Mouse (Mus musculus) CH12.LX (cell line): ENCODE measurements around the gene Matn4. TPM values are rescaled to one million over a fixed set of nuclear protein-coding genes. Genes with fewer than 3 reads are reported as not detected.

Source experiments
- DNase-seq: peaks from one replicate; pipeline ENCODE4 v3.0.0-alpha.2; 2013; ENCODE audit errors: extremely low read depth
- H3K27ac ChIP-seq: 2 replicates; pipeline ENCODE4 v1.5.1; 2012; ENCODE audit warnings: low read depth, mild to moderate bottlenecking, control low read depth, moderate library complexity; ENCODE audit not compliant: insufficient read depth
- H3K27me3 ChIP-seq: replicated peaks from 2 replicates; pipeline ENCODE3; 2012; ENCODE audit warnings: inconsistent platforms
- H3K36me3 ChIP-seq, 2 experiments: replicated peaks in 1 of 2; 2 replicates each; pipeline versions ENCODE3 to v1.6.1; 2012; ENCODE audit warnings: inconsistent platforms in 1 of 2, low read length in 1 of 2, mild to moderate bottlenecking in 1 of 2, mixed read lengths in 1 of 2, moderate library complexity in 1 of 2; ENCODE audit not compliant: control insufficient read depth in 1 of 2, insufficient read depth in 1 of 2
- H3K4me1 ChIP-seq, 2 experiments: 2 replicates each; pipeline ENCODE4 v1.6.1; 2012; ENCODE audit warnings: inconsistent platforms in 1 of 2, moderate library complexity in 1 of 2; ENCODE audit not compliant: insufficient read depth in 2 of 2, control insufficient read depth in 1 of 2
- H3K4me2 ChIP-seq: 2 replicates; pipeline ENCODE4 v1.6.1; 2012; ENCODE audit warnings: low read depth, mild to moderate bottlenecking, control low read depth; ENCODE audit not compliant: poor library complexity, insufficient read depth, severe bottlenecking
- H3K4me3 ChIP-seq, 3 experiments: fragments of 150-350 bp in 1 of 3; sonication (generic) in 1 of 3; replicated peaks in 1 of 3; 2 replicates each; pipeline versions ENCODE3 to v1.5.1; 2011 to 2012; ENCODE audit warnings: low read depth in 2 of 3, low read length in 2 of 3, mild to moderate bottlenecking in 2 of 3, moderate library complexity in 2 of 3, control low read depth in 1 of 3, improper control_type of control experiment in 1 of 3, inconsistent platforms in 1 of 3, mixed read lengths in 1 of 3; ENCODE audit not compliant: poor library complexity in 1 of 3
- H3K79me2 ChIP-seq: replicated peaks from 2 replicates; pipeline ENCODE4 v1.6.1; 2012; ENCODE audit warnings: mild to moderate bottlenecking, moderate library complexity; ENCODE audit not compliant: control insufficient read depth, poor library complexity, insufficient read depth, severe bottlenecking; ENCODE audit errors: extremely low read depth
- H3K9ac ChIP-seq: 2 replicates; pipeline ENCODE4 v1.6.1; 2012; ENCODE audit warnings: low read depth, mild to moderate bottlenecking, control low read depth, moderate library complexity; ENCODE audit not compliant: insufficient read depth
- H3K9me3 ChIP-seq: replicated peaks from 2 replicates; pipeline ENCODE3; 2012; ENCODE audit warnings: low read length, inconsistent platforms, mixed read lengths
- BHLHE40 ChIP-seq: IDR thresholded peaks from 2 replicates; pipeline ENCODE4 v1.6.1; 2011; ENCODE audit warnings: mild to moderate bottlenecking, low read depth, low read length, improper control_type of control experiment
- CTCF ChIP-seq, 2 experiments: IDR thresholded peaks in 1 of 2; conservative IDR thresholded peaks in 1 of 2; 2 replicates each; pipeline ENCODE4 v1.5.1; 2011 to 2012; ENCODE audit warnings: low read depth in 2 of 2, low read length in 2 of 2, improper control_type of control experiment in 1 of 2, inconsistent platforms in 1 of 2, mild to moderate bottlenecking in 1 of 2, moderate library complexity in 1 of 2
- EP300 ChIP-seq: IDR thresholded peaks from 2 replicates; pipeline ENCODE4 v1.6.1; 2011; ENCODE audit warnings: low read length, improper control_type of control experiment
- HCFC1 ChIP-seq: IDR thresholded peaks from 2 replicates; pipeline ENCODE4 v1.6.1; 2012; ENCODE audit warnings: low read depth, mild to moderate bottlenecking, inconsistent platforms, low read length, improper control_type of control experiment
- JUN ChIP-seq: IDR thresholded peaks from 2 replicates; pipeline ENCODE4 v1.6.1; 2011; ENCODE audit warnings: low read depth, mild to moderate bottlenecking, low read length, improper control_type of control experiment, moderate library complexity; ENCODE audit not compliant: insufficient read depth
- JUND ChIP-seq: conservative IDR thresholded peaks from 2 replicates; pipeline ENCODE4 v1.6.1; 2011; ENCODE audit warnings: low read depth, low read length, improper control_type of control experiment
- KAT2A ChIP-seq: IDR thresholded peaks from 2 replicates; pipeline ENCODE4 v1.6.1; 2012; ENCODE audit warnings: low read length, improper control_type of control experiment, inconsistent platforms; ENCODE audit not compliant: insufficient replicate concordance
- MAFK ChIP-seq: IDR thresholded peaks from 2 replicates; pipeline ENCODE4 v1.6.1; 2011; ENCODE audit warnings: low read length, improper control_type of control experiment; ENCODE audit not compliant: insufficient replicate concordance
- MAX ChIP-seq: IDR thresholded peaks from 2 replicates; pipeline ENCODE4 v1.6.1; 2011; ENCODE audit warnings: low read length, improper control_type of control experiment
- MXI1 ChIP-seq: IDR thresholded peaks from 2 replicates; pipeline ENCODE4 v1.6.1; 2011; ENCODE audit warnings: mild to moderate bottlenecking, low read depth, low read length, improper control_type of control experiment
- MYC ChIP-seq: IDR thresholded peaks from 2 replicates; pipeline ENCODE4 v1.6.1; 2011; ENCODE audit warnings: low read depth, mild to moderate bottlenecking, improper control_type of control experiment, low read length
- NELFE ChIP-seq: IDR thresholded peaks from 2 replicates; pipeline ENCODE4 v1.6.1; 2011; ENCODE audit warnings: low read depth, low read length, improper control_type of control experiment
- NRF1 ChIP-seq: IDR thresholded peaks from 2 replicates; pipeline ENCODE4 v1.6.1; 2014; ENCODE audit warnings: low read depth, mild to moderate bottlenecking, inconsistent platforms, low read length, improper control_type of control experiment, moderate library complexity
- PAX5 ChIP-seq: IDR thresholded peaks from 2 replicates; pipeline ENCODE4 v1.6.1; 2012; ENCODE audit warnings: low read length, inconsistent platforms, mixed read lengths
- POLR2A ChIP-seq: IDR thresholded peaks from 2 replicates; pipeline ENCODE4 v1.6.1; 2011; ENCODE audit warnings: low read depth, mild to moderate bottlenecking, improper control_type of control experiment, low read length
- RAD21 ChIP-seq: IDR thresholded peaks from 2 replicates; pipeline ENCODE4 v1.6.1; 2011; ENCODE audit warnings: low read depth, mild to moderate bottlenecking, low read length, improper control_type of control experiment, moderate library complexity
- RCOR1 ChIP-seq: conservative IDR thresholded peaks from 2 replicates; pipeline ENCODE4 v1.6.1; 2012; ENCODE audit warnings: low read depth, mild to moderate bottlenecking, inconsistent platforms, low read length, improper control_type of control experiment
- SMC3 ChIP-seq: IDR thresholded peaks from 2 replicates; pipeline ENCODE4 v1.6.1; 2011; ENCODE audit warnings: low read depth, low read length, improper control_type of control experiment
- TBP ChIP-seq: conservative IDR thresholded peaks from 2 replicates; pipeline ENCODE4 v1.6.1; 2011; ENCODE audit warnings: low read depth, low read length, improper control_type of control experiment
- TCF12 ChIP-seq: IDR thresholded peaks from 2 replicates; pipeline ENCODE4 v1.6.1; 2014; ENCODE audit warnings: low read depth, mild to moderate bottlenecking, inconsistent platforms, low read length, improper control_type of control experiment
- USF1 ChIP-seq: IDR thresholded peaks from 2 replicates; pipeline ENCODE4 v1.6.1; 2014; ENCODE audit warnings: low read depth, mild to moderate bottlenecking, inconsistent platforms, low read length, improper control_type of control experiment
- USF2 ChIP-seq: conservative IDR thresholded peaks from 2 replicates; pipeline ENCODE4 v1.6.1; 2011; ENCODE audit warnings: low read depth, low read length, improper control_type of control experiment
- ZC3H11A ChIP-seq: IDR thresholded peaks from 2 replicates; pipeline ENCODE4 v1.6.1; 2012; ENCODE audit warnings: low read depth, mild to moderate bottlenecking, inconsistent platforms, low read length, improper control_type of control experiment
- ZKSCAN1 ChIP-seq: IDR thresholded peaks from 2 replicates; pipeline ENCODE4 v1.6.1; 2012; ENCODE audit warnings: low read depth, inconsistent platforms, low read length, improper control_type of control experiment, borderline replicate concordance
- ZMIZ1 ChIP-seq: IDR thresholded peaks from 2 replicates; pipeline ENCODE4 v1.6.1; 2012; ENCODE audit warnings: low read depth, mild to moderate bottlenecking, inconsistent platforms, low read length, improper control_type of control experiment
- ZNF384 ChIP-seq: IDR thresholded peaks from 2 replicates; pipeline ENCODE4 v1.6.1; 2012; ENCODE audit warnings: low read depth, low read length, improper control_type of control experiment, inconsistent platforms
- dilution Hi-C: fragments of 300-500 bp; cut with MboI; formaldehyde crosslinking; loops from 2 replicates; pipeline ENCODE4 v1.14.3; 2020; ENCODE audit warnings: low sequenced_read_pairs; ENCODE audit not compliant: extremely low pct_unique_long_range_greater_than_20kb, extremely low pct_ligation_motif_present
- in situ Hi-C: fragments of 300-500 bp; cut with MboI; formaldehyde crosslinking; loops from 3 replicates; pipeline ENCODE4 v1.14.3; 2019; ENCODE audit warnings: low sequenced_read_pairs, low pct_ligation_motif_present, low pct_unique_long_range_greater_than_20kb, mixed read lengths
- polyA plus RNA-seq: library from polyadenylated mRNA; unstranded; fragments of >175 nt; gene quantifications from 2 replicates; pipeline ENCODE4 v1.2.1, GENCODE M21; 2012; ENCODE audit warnings: low read depth; ENCODE audit not compliant: insufficient read length
- total RNA-seq, 2 experiments: library from RNA; depleted of rRNA; stranded (reverse); fragments of 300-350 nt in 1 of 2; fragments of >200 nt in 1 of 2; gene quantifications; 2 replicates each; pipeline ENCODE4 v1.2.3; 2012 to 2014

Matn4 gene
- total and polyA plus RNA-seq, 3 experiments = not detected

- H3K9me3 ChIP-seq = peaks cover 10% of the 10 kb centered on the region
- peak overlapping the region; percentile 74 for H3K4me2 ChIP-seq
- peaks cover 3 to 24% of the 10 kb centered on the region in 2 experiments; a peak in 3 of 4 replicates for H3K4me1 ChIP-seq
- in situ Hi-C loops = no loop called here
- dilution Hi-C loops = no loop called here
- no peak overlapping the region for H3K27ac ChIP-seq
- H3K79me2 ChIP-seq = no peaks in the 10 kb centered on the region
- peak; percentile 24 for DNase-seq
- peak overlapping the region; percentile 3 to 35 (median 22) for H3K4me3 ChIP-seq
- TF ChIP-seq HCFC1 = no peak
- TF ChIP-seq NELFE = no peak
- peak; percentile 67 for TF ChIP-seq USF1
- no peak for TF ChIP-seq PAX5
- 0 out of 2 replicates have a peak, but pooled peaks have one; percentile 43 for TF ChIP-seq MXI1
- peak; percentile 26; the same call in 1 of the 2 replicates for TF ChIP-seq POLR2A
- TF ChIP-seq RAD21 = no peak
- TF ChIP-seq MAX = peak; percentile 70
- TF ChIP-seq BHLHE40 = 0 out of 2 replicates have a peak, but pooled peaks have one; percentile 6
- no peak for TF ChIP-seq ZMIZ1
- peak; percentile 72 for TF ChIP-seq USF2
- no peak for TF ChIP-seq TCF12
- TF ChIP-seq ZNF384 = no peak
- TF ChIP-seq JUND = no peak
- no peak for TF ChIP-seq TBP
- no peak for TF ChIP-seq KAT2A
- 0 out of 2 replicates have a peak, but pooled peaks have one; percentile 22 for TF ChIP-seq MYC
- no peak for TF ChIP-seq MAFK
- H3K36me3 ChIP-seq = no peaks in the 10 kb centered on the region
- H3K9ac ChIP-seq = no peak overlapping the region
- peaks cover 68% of the 10 kb centered on the region for H3K27me3 ChIP-seq
These were observed 18.8 kb downstream of the Matn4 start for GRCm38 (mm10) chr2:164385927-164386763.

DNA sequence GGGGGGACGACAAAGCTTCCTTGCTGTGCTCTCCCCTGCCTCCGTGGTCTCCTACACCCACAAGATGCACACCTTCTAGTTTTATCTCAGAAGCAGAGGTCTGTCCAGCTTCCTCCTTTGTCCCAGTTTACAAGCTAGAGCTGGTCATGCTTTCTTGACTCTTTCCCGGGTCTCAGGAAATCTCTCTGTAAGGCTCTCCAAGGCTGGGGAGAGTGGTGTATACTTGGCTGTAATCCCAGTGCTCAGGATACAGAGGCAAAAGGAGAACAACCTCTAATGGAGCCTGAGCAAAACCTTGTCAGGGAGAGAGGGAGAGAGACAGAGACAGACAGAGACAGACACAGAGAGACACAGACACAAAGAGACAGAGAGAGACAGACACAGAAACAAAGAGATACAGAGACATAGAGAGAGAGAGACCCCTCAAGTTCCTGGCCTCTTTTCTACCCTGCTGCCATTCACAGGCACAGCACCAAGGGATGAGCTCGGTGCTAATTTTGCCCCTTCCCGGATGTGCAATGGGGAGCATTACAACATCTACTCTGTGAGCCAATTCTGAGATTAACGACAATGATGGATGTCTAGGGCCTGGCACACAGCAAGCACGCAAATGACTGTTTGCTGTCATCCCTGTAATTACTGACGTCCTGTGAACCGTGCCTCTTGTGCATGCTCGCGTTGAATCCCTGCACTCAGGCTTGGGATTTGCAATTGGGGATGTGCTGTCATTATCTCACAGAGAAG is 21.1 kb downstream of the Matn4 start:
- Histone ChIP-seq H3K79me2 (no peaks in the 10 kb centered on the region), H3K4me3 (no peak overlapping the region), H3K27me3 (peaks cover 49% of the 10 kb centered on the region), H3K27ac (no peak overlapping the region), H3K9me3 (peaks cover 2% of the 10 kb centered on the region), H3K36me3 (no peaks in the 10 kb centered on the region), H3K4me1 (peaks cover 3 to 17% of the 10 kb centered on the region in 2 experiments; a peak in 3 of 4 replicates), H3K9ac (no peak overlapping the region), H3K4me2 (no peak overlapping the region)
- dilution Hi-C loops = no loop called here
- in situ Hi-C loops = no loop called here
- TF ChIP-seq ZNF384 (no peak), SMC3 (no peak), CTCF (conservative IDR thresholded peaks at IDR 0.05 in 1 of 2, IDR thresholded peaks at IDR 0.05 in 1 of 2; ENCODE audit: low read depth in 2 of 2, low read length in 2 of 2) (no peak), HCFC1 (no peak), EP300 (no peak), RCOR1 (no peak), JUN (no peak), NRF1 (no peak), ZKSCAN1 (no peak), RAD21 (no peak), MAX (no peak), ZC3H11A (no peak)
- no peak for DNase-seq
